Mouse (Mus musculus): ENCODE data around the gene Pdia5.

DNA sequence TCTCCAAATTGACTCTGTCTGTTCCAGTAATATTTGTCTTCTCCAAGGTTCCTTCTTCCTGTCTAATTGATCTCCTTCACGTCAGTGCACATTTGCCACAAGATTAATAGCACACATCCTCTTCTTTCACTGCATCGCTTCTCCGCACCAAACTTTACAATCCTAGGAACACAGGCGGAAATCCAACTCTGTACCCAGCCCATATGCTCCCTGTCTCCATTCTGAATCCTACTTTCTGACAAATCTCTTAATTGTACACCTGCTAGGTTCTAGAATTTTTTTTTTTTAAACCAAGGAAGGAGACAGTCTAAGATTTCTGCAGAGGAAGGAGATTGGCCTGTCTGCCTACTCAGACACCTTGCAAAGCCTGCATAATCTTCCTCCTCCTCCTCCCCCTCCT is 59.1 kb downstream of the Pdia5 start:
- TF ChIP-seq CTCF (IDR thresholded peaks at IDR 0.05; ENCODE audit: insufficient read depth, low read length) (no peak), POLR2A (IDR thresholded peaks at IDR 0.05; ENCODE audit: borderline replicate concordance, extremely low read depth, low read depth, low read length) (no peak)
